Mouse (Mus musculus) megakaryocyte-erythroid progenitor cell, adult 5-6 weeks (primary cell): ENCODE measurements at regions not wholly inside any gene's neighbourhood (a gene's known extent, or its start where the extent isn't known, plus 50 kb on each side); places are given as distances from the start of the nearest gene placed in this dataset.

Experiments used
- ATAC-seq: replicated peaks from 2 replicates; pipeline ENCODE4 v1.8.0; 2016; ENCODE audit warnings: mild to moderate bottlenecking, inconsistent platforms; ENCODE audit not compliant: severe bottlenecking, poor library complexity, low FRiP score, low TSS enrichment

DNA sequence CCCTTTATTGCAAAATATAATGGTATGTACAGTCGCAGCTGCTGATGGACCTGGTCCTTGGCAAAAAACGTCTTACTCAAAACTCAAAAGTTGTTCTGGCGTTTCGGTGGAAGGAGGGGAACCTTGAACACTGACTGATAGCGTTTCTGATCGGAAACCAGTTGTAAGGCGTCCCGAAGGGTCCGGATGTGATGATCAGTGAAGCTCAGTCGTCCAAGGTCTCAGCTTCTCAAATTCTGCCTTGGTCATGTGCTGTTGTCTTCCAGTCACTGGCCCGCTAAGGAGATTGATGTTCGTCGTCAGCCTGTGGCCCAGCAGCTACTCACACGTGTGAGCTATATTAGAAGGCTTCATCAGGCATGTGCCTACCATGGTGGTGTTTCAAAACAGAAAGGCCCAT lies 173.5 kb downstream of the Slc38a4 start:
- no peak for ATAC-seq

- no peak for ATAC-seq
Measured at GRCm38 (mm10) chr15:96881519-96882170, 174.1 kb downstream of the Slc38a4 start.

DNA sequence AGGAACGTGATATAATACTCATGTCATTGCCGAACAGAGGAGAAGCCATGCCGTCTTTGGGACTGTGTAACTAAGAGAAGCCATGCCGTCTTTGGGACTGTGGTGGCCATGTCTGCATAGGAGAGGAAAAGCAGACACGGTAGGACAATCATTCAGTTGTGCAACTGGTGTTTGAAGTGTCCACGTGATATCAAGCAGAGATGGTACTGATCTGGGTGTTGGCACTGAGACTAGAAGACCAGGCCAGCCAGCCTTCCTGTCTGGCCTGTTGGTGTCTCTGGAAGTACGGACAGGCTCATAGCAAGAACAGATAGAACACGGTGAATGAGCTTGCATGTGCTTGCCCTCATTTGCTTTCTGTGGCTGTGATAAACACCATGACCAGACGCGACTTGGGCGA lies 175.7 kb downstream of the Slc38a4 start:
- ATAC-seq, result no peak

DNA sequence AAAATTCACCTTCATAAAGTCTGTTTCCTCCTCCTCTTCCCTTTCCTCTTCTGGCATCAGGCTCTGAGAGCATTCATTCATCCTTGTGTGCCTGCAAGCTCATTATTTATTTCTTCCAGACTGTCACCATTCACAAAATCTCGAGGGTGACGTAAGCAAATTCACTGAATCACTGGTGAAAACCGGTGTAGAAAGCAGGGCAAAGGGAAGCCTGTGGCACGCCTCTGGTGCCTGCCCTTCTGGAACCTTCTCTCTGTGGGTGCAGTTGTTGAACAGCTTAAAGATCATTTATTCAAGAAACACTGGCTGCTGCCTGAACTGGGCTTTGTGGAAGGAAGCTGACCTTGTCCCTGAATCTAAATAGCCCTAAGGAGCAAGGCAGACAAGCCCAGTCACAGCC lies 177.0 kb downstream of the Slc38a4 start:
- no peak for ATAC-seq

GRCm38 (mm10) chr15:96877931-96878330 lies 177.8 kb downstream of the Slc38a4 start:
- ATAC-seq, result no peak

DNA sequence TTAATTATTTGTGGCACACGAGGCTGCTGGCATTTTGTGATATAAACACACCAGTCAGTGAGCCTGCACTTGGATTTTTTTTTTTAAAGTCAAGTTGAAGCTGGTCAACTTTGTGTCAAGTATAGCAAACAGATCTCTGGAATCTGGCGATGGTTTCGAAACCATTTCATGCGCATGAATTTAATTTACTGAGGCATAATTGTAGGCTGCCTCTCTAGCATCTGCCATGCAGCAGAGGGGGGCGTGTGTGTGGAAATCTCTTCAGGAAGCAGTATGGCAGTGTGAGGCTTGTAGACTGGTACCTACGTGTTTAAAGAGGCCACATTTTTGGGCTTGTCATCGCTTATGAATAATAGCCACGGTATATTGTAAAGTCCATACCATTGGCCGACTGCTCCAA lies 177.7 kb upstream of the Slc38a2 start:
- no peak for ATAC-seq

DNA sequence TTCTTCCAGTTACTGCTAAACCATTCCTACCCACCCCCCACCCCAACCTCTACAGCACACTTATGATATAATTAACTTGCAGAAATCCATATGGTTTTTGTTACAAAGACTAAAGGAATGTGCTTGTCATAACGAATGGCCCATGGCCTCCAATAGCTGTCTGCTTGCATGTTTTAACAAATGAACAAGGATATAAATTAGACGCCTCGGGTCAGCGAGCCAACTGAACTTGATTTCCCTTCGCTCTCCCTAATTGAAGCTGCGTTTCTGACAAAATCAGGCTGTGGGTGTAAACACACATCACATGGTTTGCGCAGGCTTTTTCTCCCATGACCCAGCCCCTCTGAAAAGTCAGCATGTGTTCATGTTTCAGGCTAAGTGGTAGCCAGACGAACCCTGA lies 174.6 kb upstream of the Slc38a2 start:
- ATAC-seq, result no peak

DNA sequence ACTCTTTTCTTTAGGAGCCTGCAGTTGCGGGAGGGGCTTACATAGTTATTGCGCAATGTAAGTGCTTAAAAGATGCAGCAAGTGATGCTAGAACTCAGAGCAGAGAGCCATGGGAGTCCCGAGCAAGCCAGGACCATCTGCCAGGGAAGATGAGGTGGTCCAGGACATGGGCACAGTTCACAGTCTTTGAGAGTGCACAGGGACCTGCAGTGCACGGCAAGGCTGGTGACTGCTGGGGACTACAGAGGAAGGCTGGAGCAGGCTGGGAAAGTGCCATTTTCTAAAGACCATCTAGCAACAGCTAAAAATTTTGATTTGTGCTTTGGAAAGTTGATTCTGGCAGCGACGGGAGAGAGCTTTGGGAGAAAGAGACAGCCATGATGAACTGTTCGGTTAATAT lies 174.0 kb upstream of the Slc38a2 start:
- no peak for ATAC-seq

- ATAC-seq, result no peak
Measured at GRCm38 (mm10) chr15:96873126-96873525, 173.6 kb upstream of the Slc38a2 start.

GRCm38 (mm10) chr15:96867701-96868100 lies 168.2 kb upstream of the Slc38a2 start:
- ATAC-seq, result no peak

DNA sequence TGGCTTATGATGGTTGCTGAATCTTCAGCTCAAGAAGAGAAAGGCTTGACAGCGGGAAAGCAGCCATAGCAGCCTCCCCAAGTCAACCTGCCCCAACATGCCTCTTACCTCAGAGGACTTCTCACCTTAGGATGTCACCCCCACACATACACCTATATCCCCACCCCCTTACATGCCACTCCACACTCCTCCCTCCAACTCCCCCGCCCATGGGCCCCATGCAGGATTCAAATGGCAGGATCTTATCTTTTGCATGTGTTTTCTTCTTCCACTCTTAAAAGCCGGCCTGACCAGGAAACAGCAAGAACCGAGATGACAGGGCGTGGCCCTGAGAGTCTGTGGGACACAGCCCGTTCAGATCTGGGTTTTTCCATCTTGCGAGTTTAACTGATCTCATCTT lies 166.4 kb upstream of the Slc38a2 start:
- ATAC-seq, result no peak

- ATAC-seq, result no peak
Measured at GRCm38 (mm10) chr15:96857709-96858108, 158.2 kb upstream of the Slc38a2 start.

DNA sequence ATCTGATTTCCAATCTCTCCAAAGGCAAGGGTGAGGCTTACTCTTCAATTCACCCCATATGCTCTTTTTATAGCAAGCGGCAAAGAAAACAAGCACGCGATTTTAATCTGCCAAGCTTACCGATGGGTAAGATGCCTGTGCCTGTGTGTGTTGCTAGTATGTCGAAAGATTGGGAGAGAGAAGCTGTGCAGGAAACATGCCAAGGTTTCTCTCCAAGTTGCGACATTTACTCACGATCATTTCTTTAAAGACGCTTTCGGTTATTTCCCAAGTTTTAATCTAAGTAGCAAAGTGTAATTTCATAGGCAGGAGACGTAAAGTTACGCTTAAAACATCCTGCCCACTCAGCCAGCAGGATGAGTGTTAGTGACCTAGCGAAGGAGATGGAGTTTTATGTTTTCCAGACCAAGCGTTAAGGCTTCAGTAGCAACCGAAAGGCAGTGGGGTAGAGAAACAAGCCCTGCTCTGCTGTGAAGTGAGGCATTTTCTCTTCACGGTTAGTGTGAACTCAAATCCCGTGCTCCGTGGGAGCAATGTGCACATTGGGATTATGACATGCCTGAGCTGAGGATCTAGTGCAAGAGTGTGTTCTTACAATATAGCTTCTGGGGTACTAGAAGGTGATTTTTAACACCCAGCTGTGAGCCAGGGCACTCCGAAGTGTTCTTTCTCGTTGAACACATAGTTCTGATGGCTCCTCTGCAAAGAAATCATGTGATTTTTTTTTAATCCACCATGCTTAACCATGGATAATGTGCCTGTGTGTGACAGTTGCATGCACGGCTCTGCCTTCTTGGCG lies 152.6 kb upstream of the Slc38a2 start:
- ATAC-seq, result no peak

DNA sequence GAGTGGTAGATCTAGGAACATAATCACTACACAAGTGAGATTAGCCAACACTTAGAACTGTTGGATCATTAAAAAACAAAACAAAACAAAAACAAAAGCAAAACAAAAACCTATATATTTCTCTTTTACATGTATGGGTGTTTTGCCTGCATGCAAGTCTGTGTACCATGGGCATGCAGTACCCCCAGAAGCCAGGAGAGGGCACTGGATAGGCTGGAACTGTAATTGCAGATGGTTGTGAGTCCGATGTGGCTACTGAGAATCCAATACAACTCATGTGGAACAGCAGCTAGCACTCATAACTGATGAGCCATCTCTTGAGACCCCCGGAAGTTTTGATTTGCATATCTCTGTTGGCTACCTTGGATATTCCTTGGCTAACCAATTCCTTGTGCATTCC lies 148.6 kb upstream of the Slc38a2 start:
- 0 out of 2 replicates have a peak, but pooled peaks have one; percentile 63 for ATAC-seq

DNA sequence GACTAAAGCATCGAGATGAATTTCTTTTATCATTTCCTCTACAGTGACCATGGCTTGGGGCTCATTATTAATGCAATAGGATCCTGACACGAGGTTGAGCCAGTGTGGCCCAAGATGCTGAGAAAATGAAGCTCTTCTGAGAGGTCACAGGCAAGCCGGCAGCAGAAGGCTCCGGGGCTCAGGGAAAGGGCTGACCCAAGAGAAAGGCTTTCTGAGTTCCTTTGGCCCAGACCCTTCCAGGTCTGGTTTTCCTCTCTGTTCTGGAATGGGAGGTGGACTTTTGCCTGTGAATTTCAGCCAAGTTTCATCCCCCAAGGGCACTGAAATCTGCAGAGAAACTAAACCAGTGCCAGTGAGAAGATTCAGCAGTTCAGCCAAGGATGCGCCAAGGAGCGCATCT lies 145.7 kb upstream of the Slc38a2 start:
- no peak for ATAC-seq

DNA sequence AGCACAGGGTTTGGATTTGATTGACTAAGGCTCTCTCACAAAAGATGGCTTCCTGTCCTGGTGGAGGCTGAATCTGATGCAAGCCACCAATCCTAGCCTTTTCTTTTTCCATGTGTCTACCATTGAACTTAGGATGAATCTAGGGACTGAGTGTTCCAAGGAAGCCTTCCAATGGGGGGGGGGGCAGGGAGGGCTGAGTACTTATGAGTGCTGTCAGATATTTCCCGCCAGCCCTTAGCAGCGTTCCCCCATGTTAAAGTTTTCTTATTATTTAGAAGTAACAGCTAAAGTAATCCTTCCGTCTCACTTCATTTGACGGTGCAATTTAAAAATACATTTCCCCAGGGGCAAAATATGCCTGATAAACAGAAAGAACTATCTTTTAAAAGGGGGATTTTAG lies 144.8 kb upstream of the Slc38a2 start:
- no peak for ATAC-seq

GRCm38 (mm10) chr15:96843589-96843988 lies 144.1 kb upstream of the Slc38a2 start:
- ATAC-seq, result no peak

- no peak for ATAC-seq
Measured at GRCm38 (mm10) chr15:96842881-96843280, 143.4 kb upstream of the Slc38a2 start.

DNA sequence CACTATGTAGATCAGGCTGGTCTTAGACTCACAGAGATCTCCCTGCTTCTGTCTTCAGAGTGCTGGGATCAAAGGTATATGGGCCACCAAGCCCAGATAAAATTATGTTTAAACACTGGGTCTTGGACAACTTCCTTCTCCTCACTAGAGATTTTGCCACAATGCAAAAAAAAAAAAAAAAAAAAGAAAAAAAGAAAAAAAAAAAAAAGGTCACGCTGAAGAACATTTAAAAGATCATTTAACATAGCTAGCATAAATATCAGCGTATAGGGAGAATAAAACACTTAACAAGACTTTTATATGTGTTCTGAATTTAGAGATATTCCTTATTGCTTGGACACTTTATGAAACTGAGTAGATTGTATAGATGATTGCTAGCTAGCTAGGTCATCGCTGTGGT lies 137.1 kb upstream of the Slc38a2 start:
- no peak for ATAC-seq

DNA sequence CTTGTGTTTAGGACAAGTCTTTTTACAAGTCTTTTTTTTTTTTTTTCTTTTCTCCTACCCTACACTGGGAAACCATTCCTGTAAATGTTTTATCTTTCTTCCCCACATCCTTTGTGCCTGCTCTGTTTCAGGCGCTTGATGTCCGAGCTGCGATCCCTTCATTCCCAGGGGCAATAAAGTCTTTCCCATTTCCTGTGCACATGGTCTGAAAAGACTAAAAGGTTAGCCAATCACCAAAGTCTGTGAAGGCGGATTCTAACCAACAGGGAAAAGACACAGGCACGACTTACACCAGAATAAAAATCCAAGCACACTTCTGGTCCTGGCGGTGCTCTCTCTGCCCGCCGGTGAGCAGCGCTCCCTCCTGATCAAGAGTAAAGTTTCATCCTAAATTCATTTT lies 135.3 kb upstream of the Slc38a2 start:
- no peak for ATAC-seq

- ATAC-seq, result no peak
Measured at GRCm38 (mm10) chr15:96834162-96834843, 134.8 kb upstream of the Slc38a2 start.
